Mouse (Mus musculus) ES-E14 (cell line): ENCODE measurements at regions not wholly inside any gene's neighbourhood (a gene's known extent, or its start where the extent isn't known, plus 50 kb on each side); places are given as distances from the start of the nearest gene placed in this dataset.

Source experiments
- DNase-seq: peaks from one replicate; pipeline ENCODE4 v3.0.0-alpha.2; 2013; ENCODE audit warnings: low read depth, low spot score
- H3K27ac ChIP-seq: 2 replicates; pipeline ENCODE4 v1.5.1; 2012; ENCODE audit warnings: low read depth, mild to moderate bottlenecking, low read length, moderate library complexity, mixed read lengths; ENCODE audit not compliant: poor library complexity, insufficient read depth, severe bottlenecking
- H3K36me3 ChIP-seq: 2 replicates; pipeline ENCODE4 v1.6.1; 2012; ENCODE audit warnings: mild to moderate bottlenecking, low read length, moderate library complexity, mixed read lengths; ENCODE audit not compliant: control insufficient read depth, poor library complexity, insufficient read depth, severe bottlenecking
- H3K4me1 ChIP-seq, 2 experiments: fragments of 150-350 bp in 1 of 2; sonication (generic) in 1 of 2; 2 replicates each; pipeline ENCODE4 v1.6.1; 2012; ENCODE audit warnings: low read length in 2 of 2, mild to moderate bottlenecking in 1 of 2, mixed read lengths in 1 of 2; ENCODE audit not compliant: control insufficient read depth in 2 of 2, insufficient read depth in 2 of 2, poor library complexity in 1 of 2
- H3K4me3 ChIP-seq, 2 experiments: fragments of 150-350 bp in 1 of 2; sonication (generic) in 1 of 2; 2 replicates each; pipeline ENCODE4 v1.5.1; 2012; ENCODE audit warnings: low read length in 2 of 2, low read depth in 1 of 2, mild to moderate bottlenecking in 1 of 2, mixed read lengths in 1 of 2; ENCODE audit not compliant: insufficient read depth in 1 of 2, poor library complexity in 1 of 2, severe bottlenecking in 1 of 2
- H3K9ac ChIP-seq: 2 replicates; pipeline ENCODE4 v1.6.1; 2012; ENCODE audit warnings: low read depth, mild to moderate bottlenecking, low read length, mixed read lengths; ENCODE audit not compliant: poor library complexity, insufficient read depth, severe bottlenecking
- H3K9me3 ChIP-seq: fragments of 150-350 bp; sonication (generic); 2 replicates; pipeline ENCODE4 v1.6.1; 2012; ENCODE audit warnings: low read depth, mild to moderate bottlenecking, low read length; ENCODE audit not compliant: control insufficient read depth, insufficient read depth
- CHD2 ChIP-seq: IDR thresholded peaks from 2 replicates; pipeline ENCODE4 v1.6.1; 2014; ENCODE audit warnings: mild to moderate bottlenecking, low read depth, low read length, inconsistent platforms
- HCFC1 ChIP-seq: IDR thresholded peaks from 2 replicates; pipeline ENCODE4 v1.6.1; 2012; ENCODE audit warnings: low read length, inconsistent platforms, borderline replicate concordance; ENCODE audit not compliant: insufficient read depth
- MAFK ChIP-seq: IDR thresholded peaks from 2 replicates; pipeline ENCODE4 v1.6.1; 2014; ENCODE audit warnings: mild to moderate bottlenecking, low read depth, low read length, inconsistent platforms; ENCODE audit not compliant: insufficient read depth
- ZC3H11A ChIP-seq: IDR thresholded peaks from 2 replicates; pipeline ENCODE4 v1.6.1; 2012; ENCODE audit warnings: low read depth, mild to moderate bottlenecking, inconsistent platforms, low read length, borderline replicate concordance
- ZNF384 ChIP-seq: IDR thresholded peaks from 2 replicates; pipeline ENCODE4 v1.6.1; 2012; ENCODE audit warnings: low read depth, low read length, inconsistent platforms
- in situ Hi-C, 2 experiments: fragments of 600-800 bp; cut with MboI; formaldehyde crosslinking; loops; one replicate each; pipeline ENCODE4 v1.15.1; 2025; ENCODE audit warnings: low sequenced_read_pairs in 2 of 2, inconsistent platforms in 1 of 2; ENCODE audit not compliant: unreplicated experiment in 2 of 2

DNA sequence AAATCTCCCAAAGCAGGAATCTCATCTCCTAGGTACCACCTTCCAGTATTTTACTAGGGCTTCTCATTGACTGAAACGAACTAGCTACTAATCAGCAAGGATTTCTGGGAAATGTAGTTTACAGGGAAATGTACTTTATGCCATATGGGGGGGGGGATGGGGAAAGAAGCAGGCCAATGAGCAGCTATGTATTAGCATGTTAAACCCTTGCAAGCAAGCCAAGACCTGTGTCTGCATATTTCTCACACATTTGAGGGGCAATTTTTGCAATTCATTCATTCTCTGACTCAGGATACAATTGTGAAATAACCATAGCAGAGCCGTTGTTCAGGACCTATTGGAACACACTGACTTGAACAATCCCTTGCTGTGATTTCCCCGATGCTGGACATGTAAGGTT is 454.3 kb upstream of the Tbx3 start:
- Histone ChIP-seq H3K4me1 (no peaks in the 10 kb centered on the region), H3K27ac (no peak overlapping the region), H3K36me3 (no peaks in the 10 kb centered on the region), H3K9me3 (no peaks in the 10 kb centered on the region), H3K4me3 (no peak overlapping the region), H3K9ac (no peak overlapping the region)
- in situ Hi-C loops, result loop anchor here in 1 of 2 experiments (10.0 kb wide), 1 partner anchor 441 kb away; no protein-coding TSS in a partner anchor
- no peak for DNase-seq
- TF ChIP-seq CHD2 (no peak), HCFC1 (no peak), ZNF384 (no peak), ZC3H11A (no peak), MAFK (no peak)

DNA sequence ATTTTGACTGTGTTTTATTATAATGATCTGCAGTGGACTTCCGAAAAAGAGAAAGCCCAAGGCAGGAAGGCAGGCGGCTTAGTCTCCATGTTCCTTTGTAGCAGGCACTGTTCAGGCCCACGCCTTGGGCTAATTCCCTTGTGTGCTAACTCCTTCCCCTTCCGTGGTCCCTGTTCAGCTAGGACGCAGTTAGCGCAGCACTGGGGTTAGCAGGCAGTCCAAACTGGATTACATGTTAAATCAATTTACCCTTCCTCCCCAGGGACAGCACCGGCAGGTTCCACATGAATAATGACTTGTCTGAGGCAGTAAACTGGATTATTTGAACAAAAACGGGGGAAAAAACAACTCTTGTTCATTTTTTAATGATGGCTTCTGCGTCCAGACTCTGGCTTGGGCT is 453.4 kb upstream of the Tbx3 start:
- no peak overlapping the region for H3K9ac ChIP-seq
- in situ Hi-C loops, result loop anchor here in 1 of 2 experiments (10.0 kb wide), 1 partner anchor 442 kb away; no protein-coding TSS in a partner anchor
- H3K4me3 ChIP-seq, result no peak overlapping the region
- TF ChIP-seq MAFK, result no peak
- TF ChIP-seq CHD2, result no peak
- TF ChIP-seq ZC3H11A, result no peak
- no peak for TF ChIP-seq ZNF384
- no peak for TF ChIP-seq HCFC1
- no peak for DNase-seq
- no peak overlapping the region for H3K27ac ChIP-seq
- H3K9me3 ChIP-seq, result no peaks in the 10 kb centered on the region
- no peaks in the 10 kb centered on the region for H3K4me1 ChIP-seq
- no peaks in the 10 kb centered on the region for H3K36me3 ChIP-seq

DNA sequence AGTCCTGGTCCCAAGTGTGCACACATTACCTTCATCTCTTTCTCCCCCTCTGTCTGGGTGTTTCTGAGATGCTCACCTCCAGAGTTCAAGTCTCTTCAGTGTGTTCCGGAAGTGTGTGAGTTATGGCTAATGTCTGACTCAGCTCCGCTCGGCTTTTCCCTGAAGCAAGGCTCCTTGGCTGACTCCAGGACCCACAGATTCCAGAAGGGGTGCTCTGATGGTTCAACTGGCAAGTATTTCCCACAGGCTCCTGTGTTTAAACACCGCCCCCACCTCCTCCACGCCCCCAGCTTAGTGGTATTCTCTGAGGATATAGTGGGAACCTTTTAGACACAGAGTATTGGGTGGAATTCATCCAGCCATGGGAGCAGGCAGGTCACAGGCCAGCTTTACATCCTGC is 441.8 kb upstream of the Tbx3 start:
- DNase-seq, result no peak
- in situ Hi-C loops, result no loop called here
- Histone ChIP-seq H3K36me3 (no peaks in the 10 kb centered on the region), H3K9ac (no peak overlapping the region), H3K4me1 (no peaks in the 10 kb centered on the region), H3K4me3 (no peak overlapping the region), H3K9me3 (no peaks in the 10 kb centered on the region), H3K27ac (no peak overlapping the region)
- TF ChIP-seq CHD2 (no peak), ZNF384 (no peak), ZC3H11A (no peak), MAFK (no peak), HCFC1 (no peak)

DNA sequence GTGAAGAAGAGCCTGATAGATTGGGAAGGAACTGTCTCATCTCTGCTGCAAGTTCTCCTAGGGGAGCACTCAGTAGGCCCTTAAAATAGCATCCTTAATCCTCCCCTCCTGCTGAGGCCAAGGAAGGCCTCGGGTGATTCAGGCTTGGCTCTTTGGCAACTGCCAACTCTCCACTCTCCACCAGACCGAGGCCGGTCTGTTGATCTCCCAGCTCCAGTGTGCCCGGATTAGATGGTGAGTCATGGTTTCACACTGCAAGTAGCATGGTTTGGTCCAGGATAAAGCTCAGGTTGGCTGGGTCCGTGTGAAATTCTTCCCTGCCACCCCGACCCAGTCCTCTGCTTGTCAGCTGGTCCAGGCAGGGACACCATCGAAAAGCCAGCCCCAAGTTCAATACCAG is 437.5 kb upstream of the Tbx3 start:
- Histone ChIP-seq H3K27ac (no peak overlapping the region), H3K9me3 (no peaks in the 10 kb centered on the region), H3K9ac (no peak overlapping the region), H3K4me1 (no peaks in the 10 kb centered on the region), H3K36me3 (no peaks in the 10 kb centered on the region), H3K4me3 (no peak overlapping the region)
- DNase-seq, result no peak
- in situ Hi-C loops, result no loop called here
- no peak for TF ChIP-seq CHD2

DNA sequence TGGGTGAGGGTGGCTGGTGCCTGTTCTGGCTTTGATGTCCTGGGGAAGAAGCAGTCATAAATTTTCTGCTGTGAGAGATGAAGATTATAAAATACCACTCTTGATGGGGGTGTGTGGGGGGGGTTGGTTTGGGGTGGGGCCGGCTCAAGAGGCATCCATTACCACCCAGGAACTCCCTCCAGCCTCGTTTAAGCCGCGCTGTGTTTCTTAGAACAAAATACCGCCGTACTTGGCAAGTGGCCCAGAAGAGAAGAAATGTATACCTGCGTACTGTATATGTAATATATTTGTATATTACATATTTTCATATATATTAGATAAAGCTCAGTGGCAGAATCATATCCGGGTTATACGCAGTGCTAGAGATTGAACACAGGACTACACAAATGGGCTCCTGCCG is 434.6 kb upstream of the Tbx3 start:
- no peaks in the 10 kb centered on the region for H3K36me3 ChIP-seq
- in situ Hi-C loops, result no loop called here
- no peak overlapping the region for H3K9ac ChIP-seq
- no peak for DNase-seq
- no peak for TF ChIP-seq MAFK
- no peaks in the 10 kb centered on the region for H3K9me3 ChIP-seq
- H3K4me3 ChIP-seq, result no peak overlapping the region
- H3K27ac ChIP-seq, result no peak overlapping the region
- H3K4me1 ChIP-seq, result no peaks in the 10 kb centered on the region
